Mouse (Mus musculus) C2C12 (cell line): Measurements from ENCODE around the gene Gm34653.

Source experiments
- CEBPB ChIP-seq: IDR thresholded peaks from one replicate; pipeline ENCODE4 v1.6.1; 2011; ENCODE audit warnings: low read depth, mild to moderate bottlenecking, control low read depth, moderate library complexity
- CTCF ChIP-seq: IDR thresholded peaks from one replicate; pipeline ENCODE4 v1.5.1; 2011; ENCODE audit not compliant: control insufficient read depth, insufficient read depth, insufficient read length
- MAX ChIP-seq: IDR thresholded peaks from one replicate; pipeline ENCODE4 v1.6.1; 2011; ENCODE audit warnings: mild to moderate bottlenecking, control low read depth
- MYOD1 ChIP-seq: IDR thresholded peaks from one replicate; pipeline ENCODE4 v1.6.1; 2011; ENCODE audit warnings: low read depth; ENCODE audit not compliant: control insufficient read depth, insufficient read length
- MYOG ChIP-seq: IDR thresholded peaks from one replicate; pipeline ENCODE4 v1.6.1; 2011; ENCODE audit not compliant: control insufficient read depth, insufficient read length; ENCODE audit errors: extremely low read depth

DNA sequence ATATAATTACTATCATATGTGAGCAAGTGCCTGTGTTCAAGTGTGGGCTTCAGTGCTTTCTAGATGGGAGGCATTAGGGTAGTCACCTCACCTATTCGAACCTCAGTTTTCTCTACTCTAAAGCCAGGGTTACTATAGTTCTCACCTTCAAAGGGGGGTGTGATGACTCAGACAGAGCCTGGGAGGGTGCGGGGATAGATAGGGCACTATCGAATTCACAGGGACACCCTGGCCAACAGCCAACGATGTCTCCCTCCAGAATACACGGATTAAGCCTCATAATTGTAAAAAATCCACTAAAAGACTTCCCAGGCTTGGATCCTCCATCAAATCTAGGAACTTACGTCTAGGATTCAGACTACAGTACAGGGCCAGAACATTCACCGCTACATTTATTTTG is 37.4 kb upstream of the Gm34653 start:
- TF ChIP-seq CTCF (no peak), MYOG (no peak), MAX (no peak), CEBPB (no peak), MYOD1 (no peak)
